Comparison of ENCODE assay signal across 8 mouse cellular contexts in genomic region chr11:75460844-75461742, GRCm38 (mm10). TPM values are rescaled to one million over a fixed set of nuclear protein-coding genes. Genes with fewer than 3 reads are reported as not detected.
DNase-seq lines count a peak whose midpoint lies in the region; ATAC-seq lines count a peak whose summit lies in the region.

Gene Tlcd2 (plus strand): TSS chr11:75461715.

- peak within 1 kb of the TSS; percentile 97 for H3K4me2 ChIP-seq in kidney, embryonic 15.5 days

- no peaks in the 10 kb centered on the region for H3K9me3 ChIP-seq in heart, embryonic 10.5 days
- H3K9me3 ChIP-seq in kidney, embryonic 15.5 days (replicated peaks): no peaks in the 10 kb centered on the region

- H3K36me3 ChIP-seq in heart, embryonic 10.5 days: peaks cover 26% of the 10 kb centered on the region
- peaks cover 18% of the 10 kb centered on the region for H3K36me3 ChIP-seq in kidney, embryonic 15.5 days

- H3K4me3 ChIP-seq in heart, embryonic 10.5 days: peak within 1 kb of the TSS; percentile 92
- peak within 1 kb of the TSS; percentile 82 for H3K4me3 ChIP-seq in kidney, embryonic 15.5 days (replicated peaks)

- DNase-seq in B cell, adult 2 months: peak; percentile 98 to 99
- DNase-seq in brain, adult 2 months (ENCODE audit: low read depth, low spot score): peak; percentile 100
- peak; percentile 100 for DNase-seq in heart, embryonic 10.5 days (ENCODE audit: low spot score)
- DNase-seq in liver: peak; percentile 100
- DNase-seq in spleen, postnatal 4 days (ENCODE audit: low spot score in 2 of 2): peak; percentile 98 to 99

- H3K27me3 ChIP-seq in heart, embryonic 10.5 days (ENCODE audit: insufficient read depth, poor library complexity, severe bottlenecking): no peaks in the 10 kb centered on the region
- H3K27me3 ChIP-seq in kidney, embryonic 15.5 days: no peaks in the 10 kb centered on the region

- H3K9ac ChIP-seq in kidney, embryonic 15.5 days: peak within 1 kb of the TSS; percentile 68

- H3K4me1 ChIP-seq in heart, embryonic 10.5 days: peaks cover 54% of the 10 kb centered on the region
- peaks cover 37% of the 10 kb centered on the region for H3K4me1 ChIP-seq in kidney, embryonic 15.5 days

- peak within 1 kb of the TSS; percentile 91 for H3K27ac ChIP-seq in heart, embryonic 10.5 days
- peak within 1 kb of the TSS; percentile 98 for H3K27ac ChIP-seq in kidney, embryonic 15.5 days

- peak; percentile 71 for ATAC-seq in erythroblast, adult 5-6 weeks (replicated peaks; ENCODE audit: low FRiP score, poor library complexity, severe bottlenecking)
- ATAC-seq in kidney, embryonic 15.5 days (replicated peaks; ENCODE audit: low FRiP score): peak; percentile 91
- ATAC-seq in monocyte, adult 5-6 weeks (replicated peaks; ENCODE audit: insufficient number of reproducible peaks, low FRiP score, low TSS enrichment, poor library complexity, severe bottlenecking): peak; percentile 73

- WGBS in heart, embryonic 10.5 days: under 1% methylated on average over 46 of the region's 46 CpGs
- under 1% methylated on average over 46 of the region's 46 CpGs for WGBS in kidney, embryonic 15.5 days

RNA-seq across cellular contexts. Expression of gene Tlcd2, which starts in this region (rescaled TPM):
- total RNA-seq in erythroblast, adult 5-6 weeks (2015; ENCODE audit: low replicate concordance): 1.5 and 3.7 TPM in 2 replicates
- total RNA-seq in erythroblast, adult 5-6 weeks (2017; ENCODE audit: low replicate concordance): 1.3 and 5.5 TPM in 2 replicates
- 12.8 and 21.3 TPM in 2 replicates for polyA plus RNA-seq in heart, embryonic 10.5 days (2016; fragmentation: Nextera tagmentation; extraction: Ambion mirVana)
- polyA plus RNA-seq in kidney, embryonic 15.5 days (2015; fragmentation: Nextera tagmentation; extraction: Ambion mirVana): 22.6 and 24.5 TPM in 2 replicates
- 1.0 to 8.1 TPM (median 1.3 TPM) in 3 replicates for total RNA-seq in monocyte, adult 5-6 weeks (2017)

Comparison
In these comparisons a context has a peak if more than half of its experiments do, and no peak if none do; other contexts are left out.
1. Peak in every context shown above with its lines: DNase-seq, ATAC-seq, H3K4me3 ChIP-seq and H3K27ac ChIP-seq.